Mouse (Mus musculus): ENCODE data around the gene Enpp4. TPM values are rescaled to one million over a fixed set of nuclear protein-coding genes. Genes with fewer than 3 reads are reported as not detected.

Enpp4 gene
- total and polyA plus RNA-seq, 2 experiments from 2014 or later, result 5.1 to 6.4 TPM

GRCm38 (mm10) chr17:44058145-44058544, 47.5 kb downstream of the Enpp4 start:
- H3K4me1 ChIP-seq (ENCODE audit: insufficient read depth, low read length), result no peaks in the 10 kb centered on the region
- no peak overlapping the region for H3K4me3 ChIP-seq (ENCODE audit: low read length)
- H3K27me3 ChIP-seq (ENCODE audit: insufficient read depth, low read length), result no peaks in the 10 kb centered on the region
- no peak for ATAC-seq
- H3K9me3 ChIP-seq (ENCODE audit: low read length), result no peaks in the 10 kb centered on the region
- H3K4me2 ChIP-seq (ENCODE audit: low read depth, low read length), result no peak overlapping the region
- no peak overlapping the region for H3K27ac ChIP-seq
- H3K9ac ChIP-seq (replicated peaks; ENCODE audit: low read length), result no peak overlapping the region
- no peaks in the 10 kb centered on the region for H3K36me3 ChIP-seq (ENCODE audit: insufficient read depth, low read length)
- no peak for TF ChIP-seq CTCF (IDR thresholded peaks at IDR 0.05; ENCODE audit: low read depth)
- DNase-seq (ENCODE audit: low spot score), result no peak

GRCm38 (mm10) chr17:44057123-44057522, 48.5 kb downstream of the Enpp4 start:
- TF ChIP-seq CTCF (IDR thresholded peaks at IDR 0.05; ENCODE audit: low read depth), result no peak
- Histone ChIP-seq H3K4me1 (ENCODE audit: insufficient read depth, low read length) (no peaks in the 10 kb centered on the region), H3K36me3 (ENCODE audit: insufficient read depth, low read length) (no peaks in the 10 kb centered on the region), H3K27me3 (ENCODE audit: insufficient read depth, low read length) (no peaks in the 10 kb centered on the region), H3K27ac (no peak overlapping the region), H3K4me3 (ENCODE audit: low read length) (no peak overlapping the region), H3K9ac (replicated peaks; ENCODE audit: low read length) (no peak overlapping the region), H3K9me3 (ENCODE audit: low read length) (no peaks in the 10 kb centered on the region), H3K4me2 (ENCODE audit: low read depth, low read length) (no peak overlapping the region)
- DNase-seq (ENCODE audit: low spot score) (no peak), ATAC-seq (no peak)
- WGBS, result 97% methylated on average over 1 of the region's 1 CpGs

DNA sequence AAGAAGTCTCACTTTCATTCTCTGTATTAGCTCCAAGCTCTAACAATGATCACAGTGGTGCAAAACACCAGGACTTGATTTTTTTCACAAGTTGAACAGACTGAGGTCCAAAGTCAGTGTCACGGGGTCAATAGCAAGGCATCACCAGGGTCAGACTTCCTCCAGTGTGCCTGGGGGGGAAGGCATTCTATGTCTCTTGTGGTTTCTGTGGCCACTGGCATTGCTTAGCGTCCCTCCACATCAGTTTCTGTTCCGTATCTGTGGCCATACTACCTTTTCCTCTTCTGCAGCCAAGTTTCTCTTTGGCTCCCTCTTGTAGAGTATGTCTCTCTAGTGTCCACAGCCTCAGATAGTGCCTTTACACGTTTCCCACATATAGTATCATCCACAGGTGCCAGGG, 52.2 kb downstream of the Enpp4 start:
- Histone ChIP-seq H3K4me3 (ENCODE audit: low read length) (no peak overlapping the region), H3K4me1 (ENCODE audit: insufficient read depth, low read length) (no peaks in the 10 kb centered on the region), H3K27me3 (ENCODE audit: insufficient read depth, low read length) (no peaks in the 10 kb centered on the region), H3K36me3 (ENCODE audit: insufficient read depth, low read length) (no peaks in the 10 kb centered on the region), H3K9ac (replicated peaks; ENCODE audit: low read length) (no peak overlapping the region), H3K27ac (no peak overlapping the region), H3K9me3 (ENCODE audit: low read length) (no peaks in the 10 kb centered on the region), H3K4me2 (ENCODE audit: low read depth, low read length) (no peak overlapping the region)
- no peak for TF ChIP-seq CTCF (IDR thresholded peaks at IDR 0.05; ENCODE audit: low read depth)
- DNase-seq (ENCODE audit: low spot score), result no peak
- 80% methylated on average over 4 of the region's 4 CpGs for WGBS
- no peak for ATAC-seq

Other genes starting within 250 kb of the Enpp4 start
- gene Enpp5, start 27.0 kb downstream of the Enpp4 start, total RNA-seq (2014; rRNA removed), result 119 and 133 TPM in 2 replicates
- gene Enpp5, start 27.0 kb downstream of the Enpp4 start, polyA plus RNA-seq (2015; fragmentation: Nextera tagmentation; extraction: Ambion mirVana), result 96.2 and 113 TPM in 2 replicates
- gene Clic5, start 82.8 kb upstream of the Enpp4 start, total RNA-seq (2014; rRNA removed), result 0.78 and 1.5 TPM in 2 replicates
- gene Clic5, start 82.8 kb upstream of the Enpp4 start, polyA plus RNA-seq (2015; fragmentation: Nextera tagmentation; extraction: Ambion mirVana), result 0.39 and 0.69 TPM in 2 replicates

Measured in hindbrain, postnatal 0 days (tissue).